Mouse (Mus musculus) heart, embryonic 10.5 days (tissue): ENCODE results near the gene Serpina12. TPM values are rescaled to one million over a fixed set of nuclear protein-coding genes. Genes with fewer than 3 reads are reported as not detected.

ENCODE experiments used
- DNase-seq: peaks from one replicate; pipeline ENCODE4 v3.0.0-alpha.2; 2017; ENCODE audit warnings: low spot score
- H3K27ac ChIP-seq: fragments of 300-500 bp; sonication (generic); 2 replicates; pipeline ENCODE4 v1.5.1; 2016; ENCODE audit warnings: mild to moderate bottlenecking
- H3K27me3 ChIP-seq: fragments of 300-500 bp; sonication (generic); 2 replicates; pipeline ENCODE4 v1.6.1; 2016; ENCODE audit warnings: mild to moderate bottlenecking; ENCODE audit not compliant: poor library complexity, insufficient read depth, severe bottlenecking
- H3K36me3 ChIP-seq: fragments of 300-500 bp; sonication (generic); 2 replicates; pipeline ENCODE4 v1.6.1; 2016; ENCODE audit warnings: mild to moderate bottlenecking, moderate library complexity
- H3K4me1 ChIP-seq: fragments of 300-500 bp; sonication (generic); 2 replicates; pipeline ENCODE4 v1.6.1; 2016; ENCODE audit warnings: mild to moderate bottlenecking
- H3K4me3 ChIP-seq: fragments of 300-500 bp; sonication (generic); 2 replicates; pipeline ENCODE4 v1.5.1; 2016; ENCODE audit warnings: mild to moderate bottlenecking, moderate library complexity
- H3K9me3 ChIP-seq: fragments of 300-500 bp; sonication (generic); 2 replicates; pipeline ENCODE4 v1.6.1; 2016; ENCODE audit warnings: mild to moderate bottlenecking, moderate library complexity
- WGBS: fragments of 180-500 bp; shearing (Covaris S2); methylation state at CpG from one replicate; pipeline ENCODE4 v1.1.7; 2016; 5-methylcytosine and 5-hydroxymethylcytosine counted together
- polyA plus RNA-seq: library from polyadenylated mRNA; unstranded; fragments of >200 nt; fragmentation: Nextera tagmentation; extraction: Ambion mirVana; gene quantifications from 2 replicates; pipeline ENCODE4 v1.2.1, GENCODE M21; 2016

The Serpina12 gene
- polyA plus RNA-seq, 1 experiment from 2014 or later = not detected

- DNase-seq = no peak
- 75% methylated on average over 8 of the region's 8 CpGs for WGBS
- no peak overlapping the region for H3K4me3 ChIP-seq
These were observed 11.5 kb upstream of the Serpina12 start for GRCm38 (mm10) chr12:104055755-104056154.

DNA sequence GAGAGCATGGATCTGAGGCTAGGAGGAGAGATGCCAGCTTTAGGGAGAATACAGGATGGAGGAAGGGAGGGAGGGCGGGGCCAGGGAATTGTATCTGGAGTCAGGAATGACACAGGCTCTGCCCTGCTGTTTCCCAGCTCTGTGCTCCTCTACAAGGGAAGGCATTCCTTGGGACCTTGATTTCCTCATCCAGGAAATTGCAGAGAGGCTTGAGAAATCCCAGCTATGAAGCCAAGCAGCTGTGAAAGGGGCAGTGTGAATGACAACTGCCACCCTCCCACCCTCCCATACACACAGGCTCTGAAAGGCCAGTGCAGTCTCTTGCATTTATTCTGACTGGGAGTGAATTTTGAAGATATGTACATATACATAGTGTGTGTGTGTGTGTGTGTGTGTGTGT, 9.8 kb upstream of the Serpina12 start:
- H3K36me3 ChIP-seq = no peaks in the 10 kb centered on the region
- peaks cover 6% of the 10 kb centered on the region for H3K4me1 ChIP-seq
- H3K27me3 ChIP-seq = peaks cover under 1% of the 10 kb centered on the region; the same call in 1 of the 2 replicates
- no peak overlapping the region for H3K27ac ChIP-seq
- no peaks in the 10 kb centered on the region for H3K9me3 ChIP-seq
- 38% methylated on average over 1 of the region's 1 CpGs for WGBS
- no peak overlapping the region for H3K4me3 ChIP-seq
- DNase-seq = no peak

More at GRCm38 (mm10) chr12:104055755-104056154, 11.5 kb upstream of the Serpina12 start:
- H3K36me3 ChIP-seq = no peaks in the 10 kb centered on the region
- peaks cover 6% of the 10 kb centered on the region for H3K4me1 ChIP-seq
- peaks cover 13% of the 10 kb centered on the region; the same call in 1 of the 2 replicates for H3K27me3 ChIP-seq
- no peak overlapping the region for H3K27ac ChIP-seq
- H3K9me3 ChIP-seq = no peaks in the 10 kb centered on the region

DNA sequence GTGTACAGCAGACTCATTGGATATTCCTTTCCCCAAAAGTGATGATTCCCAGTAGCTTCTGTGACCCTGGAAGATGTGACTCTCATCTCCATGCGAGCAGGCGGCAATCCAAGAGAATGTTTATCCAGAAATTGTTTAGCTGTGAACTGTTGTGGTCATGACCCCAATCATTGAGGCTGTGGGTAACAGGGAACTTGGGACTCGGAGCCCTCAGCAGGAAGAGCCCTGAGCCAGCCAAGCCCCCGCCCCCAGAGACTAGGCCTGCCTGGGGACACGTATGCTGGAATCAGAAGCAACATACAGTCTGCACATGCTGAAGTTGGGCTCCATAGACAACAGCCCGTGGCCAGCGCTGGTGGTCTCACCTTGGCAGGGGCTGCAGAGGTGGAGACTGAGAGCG, 1.5 kb upstream of the Serpina12 start:
- H3K36me3 ChIP-seq = no peaks in the 10 kb centered on the region
- peaks cover 5% of the 10 kb centered on the region; the same call in 1 of the 2 replicates for H3K4me1 ChIP-seq
- H3K27me3 ChIP-seq = no peaks in the 10 kb centered on the region
- H3K27ac ChIP-seq = no peak overlapping the region
- no peaks in the 10 kb centered on the region for H3K9me3 ChIP-seq
- DNase-seq = no peak
- 83% methylated on average over 8 of the region's 8 CpGs for WGBS
- H3K4me3 ChIP-seq = no peak overlapping the region

DNA sequence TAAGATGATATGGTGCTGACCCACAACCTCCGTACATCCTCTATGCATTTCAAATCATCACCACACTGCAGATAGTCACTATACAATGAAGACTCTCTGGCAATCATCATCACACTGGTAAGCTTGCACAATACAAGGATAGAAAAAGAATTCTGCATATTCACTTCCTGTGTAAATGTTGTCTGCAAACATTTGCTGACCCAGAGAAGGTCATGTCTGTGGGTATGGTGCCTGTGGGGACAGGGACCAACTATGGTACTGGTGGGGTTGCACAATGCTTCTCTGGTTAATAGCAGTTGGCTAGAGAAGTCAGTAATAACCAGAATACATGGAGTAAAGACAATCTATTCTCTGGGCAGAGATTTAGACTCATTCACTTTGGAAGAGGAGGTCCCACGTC, 1.5 kb downstream of the Serpina12 start:
- no peaks in the 10 kb centered on the region for H3K36me3 ChIP-seq
- H3K27ac ChIP-seq = no peak overlapping the region
- no peak overlapping the region for H3K4me3 ChIP-seq
- WGBS = 80% methylated on average over 2 of the region's 2 CpGs
- no peaks in the 10 kb centered on the region for H3K9me3 ChIP-seq
- no peaks in the 10 kb centered on the region for H3K27me3 ChIP-seq
- no peak for DNase-seq
- H3K4me1 ChIP-seq = peaks cover 5% of the 10 kb centered on the region; the same call in 1 of the 2 replicates

GRCm38 (mm10) chr12:104041401-104041800, 2.8 kb downstream of the Serpina12 start:
- H3K27ac ChIP-seq = no peak overlapping the region

GRCm38 (mm10) chr12:104038181-104038580, 6.1 kb downstream of the Serpina12 start:
- Histone ChIP-seq H3K36me3 (no peaks in the 10 kb centered on the region), H3K27me3 (no peaks in the 10 kb centered on the region), H3K4me1 (peaks cover 5% of the 10 kb centered on the region; the same call in 1 of the 2 replicates), H3K27ac (no peak overlapping the region), H3K4me3 (no peak overlapping the region), H3K9me3 (no peaks in the 10 kb centered on the region)
- DNase-seq = no peak
- WGBS = 85% methylated on average over 7 of the region's 7 CpGs

More at GRCm38 (mm10) chr12:104041401-104041800, 2.8 kb downstream of the Serpina12 start:
- Histone ChIP-seq H3K4me1 (peaks cover 5% of the 10 kb centered on the region; the same call in 1 of the 2 replicates), H3K36me3 (no peaks in the 10 kb centered on the region), H3K27me3 (no peaks in the 10 kb centered on the region), H3K9me3 (no peaks in the 10 kb centered on the region), H3K4me3 (no peak overlapping the region)
- WGBS = 55% methylated on average over 6 of the region's 6 CpGs
- DNase-seq = no peak

GRCm38 (mm10) chr12:104033752-104034151, 10.5 kb downstream of the Serpina12 start:
- no peak overlapping the region for H3K27ac ChIP-seq
- H3K9me3 ChIP-seq = no peaks in the 10 kb centered on the region
- no peaks in the 10 kb centered on the region for H3K27me3 ChIP-seq
- H3K36me3 ChIP-seq = no peaks in the 10 kb centered on the region
- no peak overlapping the region for H3K4me3 ChIP-seq
- WGBS = 100% methylated on average over 1 of the region's 1 CpGs
- no peaks in the 10 kb centered on the region for H3K4me1 ChIP-seq
- no peak for DNase-seq

- Histone ChIP-seq H3K9me3 (no peaks in the 10 kb centered on the region), H3K4me1 (no peaks in the 10 kb centered on the region), H3K27ac (no peak overlapping the region), H3K36me3 (no peaks in the 10 kb centered on the region), H3K27me3 (no peaks in the 10 kb centered on the region), H3K4me3 (no peak overlapping the region)
- 36% methylated on average over 8 of the region's 8 CpGs for WGBS
- DNase-seq = no peak
These were observed 14.3 kb downstream of the Serpina12 start for GRCm38 (mm10) chr12:104029986-104030385.

DNA sequence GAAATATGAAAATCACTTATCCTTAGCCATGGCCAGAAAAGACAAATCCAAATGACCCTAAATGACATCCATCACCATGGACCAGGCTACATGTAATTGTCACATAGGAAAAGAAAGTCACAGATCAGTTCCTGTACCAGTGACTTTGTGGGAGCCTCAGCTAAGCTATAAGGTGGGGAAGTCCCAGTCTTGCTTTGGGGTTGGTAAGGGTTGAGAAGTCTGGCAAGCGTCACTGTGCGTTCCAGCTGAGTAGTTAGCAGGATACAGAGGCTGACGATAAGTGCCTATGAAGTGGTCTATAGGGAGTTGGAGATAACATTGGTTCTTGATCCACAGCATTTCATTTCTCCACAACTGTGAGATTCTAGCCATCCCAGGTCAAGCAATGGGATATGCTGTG, 29.0 kb downstream of the Serpina12 start:
- no peak overlapping the region for H3K27ac ChIP-seq
- no peaks in the 10 kb centered on the region for H3K9me3 ChIP-seq
- H3K4me3 ChIP-seq = no peak overlapping the region
- 31% methylated on average over 3 of the region's 3 CpGs for WGBS
- H3K27me3 ChIP-seq = no peaks in the 10 kb centered on the region
- H3K36me3 ChIP-seq = no peaks in the 10 kb centered on the region
- no peak for DNase-seq
- H3K4me1 ChIP-seq = no peaks in the 10 kb centered on the region

DNA sequence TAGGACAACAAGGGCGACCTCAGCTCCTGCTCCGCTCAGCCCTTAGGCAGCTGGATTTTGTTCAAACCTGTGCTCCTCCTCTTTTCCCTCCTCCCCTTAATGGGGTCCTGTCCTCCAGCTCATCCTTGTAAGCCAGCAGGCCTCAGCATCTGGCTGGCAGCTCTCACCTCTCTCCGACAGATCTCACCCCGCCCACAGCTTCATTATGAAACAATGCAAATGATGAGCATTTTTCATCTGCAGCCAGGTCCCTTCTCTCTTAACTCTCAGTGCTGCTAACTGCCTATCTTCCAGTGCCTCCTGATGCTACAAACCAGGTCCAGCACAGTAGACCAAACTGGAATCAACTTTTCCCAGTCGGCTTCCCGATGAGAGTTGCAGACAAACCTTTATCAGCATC, 30.6 kb downstream of the Serpina12 start, which contains the start of gene Serpina9:
TSS of gene Serpina9 (minus strand) at position 136 of the 400 bp plus-strand sequence.
- no peaks in the 10 kb centered on the region for H3K4me1 ChIP-seq
- WGBS = 86% methylated on average over 6 of the region's 6 CpGs
- no peak for DNase-seq
- H3K27ac ChIP-seq = no peak within 1 kb of the TSS
- H3K9me3 ChIP-seq = no peaks in the 10 kb centered on the region
- H3K4me3 ChIP-seq = no peak within 1 kb of the TSS
- no peaks in the 10 kb centered on the region for H3K36me3 ChIP-seq
- H3K27me3 ChIP-seq = no peaks in the 10 kb centered on the region; the same call in 1 of the 2 replicates

DNA sequence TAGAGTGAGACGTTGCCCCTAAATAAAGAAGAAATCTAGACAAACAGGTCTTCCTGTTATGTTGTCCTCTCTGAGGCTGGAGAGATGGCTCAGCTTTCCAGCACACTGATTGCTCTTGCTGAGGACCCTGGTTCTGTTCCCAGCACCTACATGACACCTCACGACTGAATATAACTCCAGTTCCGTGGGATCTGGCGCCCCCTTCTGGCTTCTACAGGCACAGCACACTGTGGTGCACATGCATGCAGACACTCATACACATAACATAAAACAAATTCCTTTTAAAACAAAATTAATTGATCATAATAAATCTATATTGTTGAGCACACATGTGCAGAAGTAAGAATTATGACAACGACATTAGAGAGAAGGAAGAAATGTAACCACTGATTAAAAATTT, 39.6 kb downstream of the Serpina12 start:
- Histone ChIP-seq H3K36me3 (no peaks in the 10 kb centered on the region), H3K4me1 (no peaks in the 10 kb centered on the region), H3K27me3 (no peaks in the 10 kb centered on the region; the same call in 1 of the 2 replicates), H3K9me3 (no peaks in the 10 kb centered on the region; the same call in 1 of the 2 replicates), H3K4me3 (no peak overlapping the region), H3K27ac (no peak overlapping the region)
- WGBS = 76% methylated on average over 5 of the region's 5 CpGs
- DNase-seq = no peak

DNA sequence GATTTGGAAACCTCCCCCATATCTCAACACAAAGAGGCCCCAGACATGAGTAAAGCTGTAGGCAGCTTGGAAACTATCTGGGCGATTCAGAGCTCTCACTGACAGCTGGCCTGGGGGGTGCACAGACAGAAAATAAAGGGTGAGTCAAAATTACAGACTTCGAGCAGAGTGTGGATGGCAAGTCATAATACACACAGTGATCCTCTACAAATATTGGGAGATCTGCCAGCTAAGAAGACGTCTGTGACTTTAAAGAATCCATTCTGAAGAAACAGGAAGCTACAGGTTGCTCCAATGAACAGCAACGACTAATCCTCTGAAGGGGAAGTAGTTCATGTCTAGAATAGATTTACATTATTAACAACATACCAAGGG, 41.0 kb downstream of the Serpina12 start:
- no peak overlapping the region for H3K27ac ChIP-seq
- WGBS = 49% methylated on average over 4 of the region's 4 CpGs
- H3K36me3 ChIP-seq = no peaks in the 10 kb centered on the region
- H3K27me3 ChIP-seq = no peaks in the 10 kb centered on the region; the same call in 1 of the 2 replicates
- no peak for DNase-seq
- no peaks in the 10 kb centered on the region; the same call in 1 of the 2 replicates for H3K9me3 ChIP-seq
- no peak overlapping the region for H3K4me3 ChIP-seq
- H3K4me1 ChIP-seq = no peaks in the 10 kb centered on the region

DNA sequence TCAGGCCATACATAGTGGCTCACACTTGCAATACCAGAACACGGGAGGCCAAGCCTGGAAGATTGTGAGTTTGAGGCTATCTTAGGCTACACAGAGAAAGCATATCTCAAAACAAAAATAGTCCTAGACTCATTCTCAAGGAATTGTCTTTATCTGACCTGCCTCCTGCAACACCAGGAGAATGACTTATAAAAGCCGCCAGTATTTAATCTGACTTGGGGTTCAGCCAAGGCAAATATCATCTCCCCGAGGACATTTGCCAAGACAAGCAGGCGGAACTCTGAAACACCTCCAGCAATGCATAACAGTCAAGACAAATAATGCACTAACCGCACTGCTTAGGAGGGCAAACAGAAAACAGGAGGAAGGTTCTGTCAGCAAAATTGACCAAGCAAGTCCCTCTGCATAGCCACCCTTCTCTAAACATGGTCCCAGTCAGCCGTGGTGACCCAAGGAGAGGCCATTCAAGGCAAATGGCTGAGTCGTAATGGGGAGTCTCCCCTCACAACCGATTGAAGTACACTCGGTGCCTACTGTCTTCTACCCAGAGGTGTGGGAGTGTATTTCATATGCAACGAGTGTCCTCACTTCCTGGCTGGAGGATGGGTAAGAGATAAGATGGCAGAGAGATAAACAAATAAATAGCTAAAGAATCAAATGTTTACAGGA, 41.5 kb downstream of the Serpina12 start:
- 56% methylated on average over 10 of the region's 10 CpGs for WGBS
- no peaks in the 10 kb centered on the region for H3K4me1 ChIP-seq
- H3K27ac ChIP-seq = no peak overlapping the region
- no peaks in the 10 kb centered on the region for H3K27me3 ChIP-seq
- no peaks in the 10 kb centered on the region; the same call in 1 of the 2 replicates for H3K9me3 ChIP-seq
- H3K36me3 ChIP-seq = no peaks in the 10 kb centered on the region
- no peak overlapping the region for H3K4me3 ChIP-seq
- DNase-seq = no peak
